Mouse (Mus musculus): Measurements from ENCODE around the gene Itgae. TPM values are rescaled to one million over a fixed set of nuclear protein-coding genes. Genes with fewer than 3 reads are reported as not detected.

The Itgae gene
- 0.14 and 0.17 TPM in 2 replicates for polyA plus RNA-seq (2015; fragmentation: Nextera tagmentation; extraction: Ambion mirVana)

- Histone ChIP-seq H3K4me3 (no peak within 1 kb of the TSS), H3K27ac (replicated peaks) (no peak within 1 kb of the TSS), H3K4me1 (replicated peaks) (no peaks in the 10 kb centered on the region), H3K9me3 (no peaks in the 10 kb centered on the region), H3K36me3 (no peaks in the 10 kb centered on the region), H3K4me2 (no peak within 1 kb of the TSS), H3K27me3 (no peaks in the 10 kb centered on the region), H3K9ac (no peak within 1 kb of the TSS)
- no peak for ATAC-seq (ENCODE audit: low read depth)
- 82% methylated on average over 4 of the region's 4 CpGs for WGBS
Observed at GRCm38 (mm10) chr11:73090283-73090682, at the start of gene Itgae. Gene Itgae, plus strand, starts transcription at chr11:73090583.

DNA sequence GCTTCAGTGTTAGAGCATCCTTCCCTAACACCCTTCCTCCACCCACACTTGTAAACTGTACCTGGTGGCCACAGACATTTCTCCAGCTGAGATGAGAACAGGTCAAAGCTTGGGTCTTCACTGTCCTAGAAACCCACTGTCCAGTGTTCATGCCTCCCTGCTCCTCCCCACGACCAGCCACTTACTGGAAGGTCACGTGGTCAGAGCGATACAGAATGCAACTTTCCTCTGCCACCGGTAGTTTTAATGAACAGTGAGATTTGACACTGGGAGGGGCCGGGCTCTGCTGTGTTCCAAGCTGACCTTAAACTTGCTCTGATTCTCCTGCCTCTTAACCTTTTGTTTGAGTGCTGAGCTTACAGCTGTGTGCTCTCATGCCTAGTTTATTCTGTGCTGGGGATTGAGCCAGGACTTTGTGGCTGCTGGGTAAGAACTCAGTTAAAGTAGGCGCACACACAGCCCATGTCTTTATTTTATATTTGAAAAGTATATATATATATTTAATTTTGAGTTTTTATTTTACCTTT, 46.1 kb upstream of the Itgae start:
- H3K4me3 ChIP-seq = no peak overlapping the region
- no peaks in the 10 kb centered on the region for H3K27me3 ChIP-seq
- peaks cover 16% of the 10 kb centered on the region for H3K36me3 ChIP-seq
- WGBS = 61% methylated on average over 6 of the region's 6 CpGs
- H3K4me1 ChIP-seq (replicated peaks) = peaks cover 10% of the 10 kb centered on the region
- no peak overlapping the region for H3K4me2 ChIP-seq
- ATAC-seq (ENCODE audit: low read depth) = no peak
- H3K27ac ChIP-seq (replicated peaks) = no peak overlapping the region
- no peaks in the 10 kb centered on the region for H3K9me3 ChIP-seq
- H3K9ac ChIP-seq = no peak overlapping the region

DNA sequence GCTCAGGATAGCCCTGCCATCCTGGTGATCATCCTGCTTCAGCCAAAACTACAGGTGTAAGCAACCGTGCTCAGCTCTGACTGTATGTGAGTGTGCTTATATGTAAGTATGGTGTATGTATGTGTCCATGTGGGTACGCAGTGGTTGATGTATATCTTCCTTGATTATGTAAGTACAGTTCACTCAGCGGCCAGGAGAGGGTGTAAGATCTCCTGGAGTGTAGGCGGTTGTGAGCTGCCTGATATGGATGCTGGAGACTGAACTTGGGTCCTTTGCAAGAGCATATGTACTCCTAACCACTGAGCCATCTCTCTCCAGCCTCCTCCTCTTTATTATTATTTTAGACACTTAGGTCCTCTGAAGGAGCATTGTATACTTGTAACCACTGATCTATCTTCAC, 45.6 kb upstream of the Itgae start:
- Histone ChIP-seq H3K9me3 (no peaks in the 10 kb centered on the region), H3K4me3 (no peak overlapping the region), H3K27me3 (no peaks in the 10 kb centered on the region), H3K27ac (replicated peaks) (no peak overlapping the region), H3K36me3 (peaks cover 16% of the 10 kb centered on the region), H3K4me1 (replicated peaks) (peaks cover 15% of the 10 kb centered on the region), H3K9ac (no peak overlapping the region), H3K4me2 (no peak overlapping the region)
- ATAC-seq (ENCODE audit: low read depth) = no peak
- 78% methylated on average over 4 of the region's 4 CpGs for WGBS

DNA sequence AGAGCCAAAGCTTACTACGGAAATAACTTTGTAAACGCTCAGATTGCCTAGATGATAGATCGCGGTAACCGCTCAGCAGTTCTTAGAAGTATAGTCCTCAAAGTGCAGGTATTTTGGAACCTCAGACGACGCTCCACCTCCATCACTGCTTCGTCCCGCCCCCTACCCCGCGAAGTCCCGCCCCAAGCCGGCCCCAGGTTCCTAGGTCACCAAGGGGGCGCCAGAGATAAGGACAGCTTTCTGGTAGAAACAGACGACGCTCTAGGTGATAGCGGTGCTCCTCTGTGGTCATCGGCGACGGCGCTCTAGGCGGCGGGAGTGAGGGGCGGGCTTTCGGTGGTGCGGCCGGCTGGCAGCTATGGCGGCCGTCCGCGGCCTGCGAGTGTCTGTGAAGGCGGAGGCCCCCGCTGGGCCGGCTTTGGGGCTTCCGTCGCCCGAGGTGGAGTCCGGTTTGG, 42.8 kb upstream of the Itgae start, which contains the start of gene Ncbp3:
TSS of gene Ncbp3 (plus strand) at position 242 of the 455 bp plus-strand sequence.
- Histone ChIP-seq H3K4me2 (peak within 1 kb of the TSS; percentile 87), H3K9me3 (no peaks in the 10 kb centered on the region), H3K4me3 (peak within 1 kb of the TSS; percentile 93), H3K36me3 (peaks cover 20% of the 10 kb centered on the region), H3K27ac (replicated peaks) (peak within 1 kb of the TSS; percentile 93), H3K9ac (peak within 1 kb of the TSS; percentile 95), H3K4me1 (replicated peaks) (peaks cover 17% of the 10 kb centered on the region), H3K27me3 (no peaks in the 10 kb centered on the region)
- ATAC-seq (ENCODE audit: low read depth) = peak; percentile 94
- under 1% methylated on average over 39 of the region's 39 CpGs for WGBS

DNA sequence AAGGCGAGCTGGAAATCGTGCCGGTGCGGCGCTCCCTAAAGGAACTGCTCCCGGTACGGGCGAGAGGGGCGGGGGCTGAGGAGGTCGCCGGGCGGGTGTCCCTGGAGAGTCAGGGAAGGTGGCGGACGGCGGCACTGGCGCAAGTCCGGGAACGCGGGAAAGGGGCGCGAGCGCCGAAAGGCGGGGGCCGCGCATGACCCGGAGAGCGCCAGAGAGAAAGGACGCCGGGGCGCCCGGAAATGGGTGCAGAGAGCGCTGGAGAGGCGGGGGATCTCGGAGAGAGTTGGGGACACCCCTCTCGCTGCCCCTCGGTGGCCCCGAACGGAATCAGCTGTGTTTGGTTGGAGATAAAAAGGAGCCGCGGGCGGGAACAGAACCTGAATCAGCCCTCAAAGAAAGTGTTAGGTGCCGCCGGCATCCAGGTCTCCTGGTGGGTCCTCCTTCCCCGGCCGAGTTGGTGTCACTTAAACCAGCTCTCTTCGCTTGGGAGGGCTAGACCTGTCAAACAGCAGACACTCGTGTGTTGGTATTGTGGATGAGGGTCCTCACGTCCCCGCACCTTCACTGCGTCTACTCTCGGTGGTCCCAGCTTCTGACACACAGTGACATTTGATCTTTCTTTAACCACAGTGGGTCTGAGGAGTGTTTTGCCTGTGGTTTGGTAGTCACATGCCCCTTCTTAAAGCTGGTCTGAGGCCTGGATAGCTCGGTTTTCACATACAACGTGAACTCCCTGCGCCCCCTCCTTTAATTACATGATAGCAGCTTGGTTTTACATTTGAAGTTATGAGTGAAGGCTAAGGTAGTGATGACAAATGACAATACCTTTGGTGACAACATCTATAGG, 42.1 kb upstream of the Itgae start:
- H3K27me3 ChIP-seq = no peaks in the 10 kb centered on the region
- H3K9me3 ChIP-seq = no peaks in the 10 kb centered on the region
- H3K4me2 ChIP-seq = peak overlapping the region; percentile 87
- H3K9ac ChIP-seq = peak overlapping the region; percentile 95
- WGBS = 1% methylated on average over 54 of the region's 55 CpGs
- peak overlapping the region; percentile 93 for H3K27ac ChIP-seq (replicated peaks)
- ATAC-seq (ENCODE audit: low read depth) = peak; percentile 71
- peak overlapping the region; percentile 93 for H3K4me3 ChIP-seq
- peaks cover 25% of the 10 kb centered on the region for H3K36me3 ChIP-seq
- H3K4me1 ChIP-seq (replicated peaks) = peaks cover 17% of the 10 kb centered on the region

DNA sequence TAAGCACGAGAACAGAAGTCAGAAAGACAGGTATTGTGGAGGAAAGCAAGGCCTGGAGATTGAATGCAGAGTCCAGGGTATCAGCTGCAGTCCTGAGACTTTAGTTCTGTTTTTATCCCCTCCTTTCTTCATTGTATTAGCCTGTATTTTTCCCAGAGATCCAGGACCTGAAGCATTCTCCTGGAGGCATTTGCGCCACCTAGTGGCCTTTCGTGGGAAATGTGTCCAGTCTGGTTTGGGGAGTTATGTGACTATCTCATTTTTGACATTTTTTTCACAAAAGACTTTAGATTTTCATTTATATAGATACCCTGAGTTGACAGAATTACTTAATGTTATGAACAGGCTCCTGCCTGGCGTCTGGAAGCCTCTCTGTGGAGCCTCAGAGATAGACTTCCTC, 41.0 kb upstream of the Itgae start:
- Histone ChIP-seq H3K27me3 (no peaks in the 10 kb centered on the region), H3K9me3 (no peaks in the 10 kb centered on the region), H3K4me2 (peak overlapping the region; percentile 87), H3K27ac (replicated peaks) (peak overlapping the region; percentile 62), H3K4me3 (peak overlapping the region; percentile 93), H3K9ac (peak overlapping the region; percentile 95), H3K36me3 (peaks cover 36% of the 10 kb centered on the region), H3K4me1 (replicated peaks) (peaks cover 17% of the 10 kb centered on the region)
- ATAC-seq (ENCODE audit: low read depth) = no peak
- 9% methylated on average over 4 of the region's 4 CpGs for WGBS

GRCm38 (mm10) chr11:73052795-73053194, 37.6 kb upstream of the Itgae start:
- H3K9me3 ChIP-seq = no peaks in the 10 kb centered on the region
- H3K9ac ChIP-seq = no peak overlapping the region
- ATAC-seq (ENCODE audit: low read depth) = no peak
- H3K4me2 ChIP-seq = no peak overlapping the region
- 92% methylated on average over 1 of the region's 1 CpGs for WGBS
- H3K4me1 ChIP-seq (replicated peaks) = peaks cover 17% of the 10 kb centered on the region
- no peak overlapping the region for H3K4me3 ChIP-seq
- no peak overlapping the region for H3K27ac ChIP-seq (replicated peaks)
- peaks cover 69% of the 10 kb centered on the region for H3K36me3 ChIP-seq
- H3K27me3 ChIP-seq = no peaks in the 10 kb centered on the region

DNA sequence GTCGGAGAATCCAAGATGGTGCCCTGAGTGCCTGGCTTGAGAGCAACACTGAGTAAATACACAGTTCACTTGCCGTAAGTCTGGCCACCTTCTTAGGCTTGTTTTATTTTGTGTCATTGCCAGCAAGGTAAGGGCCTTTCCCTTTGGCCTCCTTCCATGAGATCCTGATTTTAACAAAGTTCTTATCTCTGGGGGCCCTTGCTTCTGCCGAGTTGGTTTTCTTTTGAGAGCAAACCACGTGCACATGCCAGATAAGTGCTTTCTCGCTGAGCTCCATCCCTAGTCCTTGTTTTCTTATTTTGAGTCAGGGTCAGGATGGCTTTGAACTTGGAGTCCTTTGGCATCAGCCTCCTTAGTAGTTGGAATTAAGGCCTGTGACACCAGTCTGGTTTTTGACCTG, 32.7 kb upstream of the Itgae start:
- Histone ChIP-seq H3K9ac (no peak overlapping the region), H3K27ac (replicated peaks) (no peak overlapping the region), H3K9me3 (no peaks in the 10 kb centered on the region), H3K36me3 (peaks cover 83% of the 10 kb centered on the region), H3K4me2 (no peak overlapping the region), H3K27me3 (no peaks in the 10 kb centered on the region), H3K4me3 (no peak overlapping the region), H3K4me1 (replicated peaks) (no peaks in the 10 kb centered on the region)
- ATAC-seq (ENCODE audit: low read depth) = no peak
- WGBS = 91% methylated on average over 5 of the region's 5 CpGs

DNA sequence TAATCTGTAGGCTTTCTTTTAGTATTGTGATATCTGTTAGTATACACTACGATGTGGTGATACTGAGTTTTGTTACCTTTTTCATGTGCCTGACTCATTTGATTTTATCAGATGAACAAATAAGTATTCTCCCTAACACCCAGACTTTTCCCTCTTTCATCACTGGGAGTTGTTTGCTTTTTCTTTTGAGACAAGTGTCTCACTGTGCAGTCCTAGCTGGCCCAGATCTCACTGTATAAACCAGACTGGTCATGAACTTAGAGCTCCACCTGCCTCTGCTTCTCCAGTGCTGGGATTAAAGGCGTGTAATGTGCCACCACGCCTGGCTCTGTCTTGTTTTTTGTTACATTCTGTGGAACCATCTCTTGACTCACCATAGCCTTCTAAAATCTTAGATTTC, 30.8 kb upstream of the Itgae start:
- 91% methylated on average over 3 of the region's 3 CpGs for WGBS
- peaks cover 69% of the 10 kb centered on the region for H3K36me3 ChIP-seq
- H3K9ac ChIP-seq = no peak overlapping the region
- no peak overlapping the region for H3K4me2 ChIP-seq
- H3K27ac ChIP-seq (replicated peaks) = no peak overlapping the region
- H3K4me3 ChIP-seq = no peak overlapping the region
- H3K27me3 ChIP-seq = no peaks in the 10 kb centered on the region
- H3K9me3 ChIP-seq = no peaks in the 10 kb centered on the region
- no peak for ATAC-seq (ENCODE audit: low read depth)
- no peaks in the 10 kb centered on the region for H3K4me1 ChIP-seq (replicated peaks)

DNA sequence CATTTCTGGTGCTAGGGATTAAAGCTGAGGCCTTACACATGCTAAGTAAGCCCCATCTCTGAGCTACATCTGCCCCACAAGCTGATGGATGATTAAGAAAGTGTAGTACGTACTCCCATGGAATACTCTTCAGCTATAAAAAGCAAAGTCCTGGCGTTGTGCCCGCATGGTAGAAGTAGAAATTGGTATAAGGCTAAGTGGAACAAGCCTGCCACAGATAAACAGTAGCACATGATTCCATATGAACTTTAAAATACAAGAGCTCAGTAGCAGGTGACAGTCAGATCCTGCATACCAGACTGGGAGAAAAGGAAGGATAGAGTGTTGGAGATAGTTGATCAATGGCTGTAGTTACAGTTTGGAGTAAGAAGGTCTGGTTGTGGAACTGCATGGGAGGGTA, 29.0 kb upstream of the Itgae start:
- H3K4me2 ChIP-seq = no peak overlapping the region
- no peak overlapping the region for H3K4me3 ChIP-seq
- no peaks in the 10 kb centered on the region for H3K9me3 ChIP-seq
- no peak overlapping the region for H3K9ac ChIP-seq
- H3K36me3 ChIP-seq = peaks cover 60% of the 10 kb centered on the region
- no peak overlapping the region for H3K27ac ChIP-seq (replicated peaks)
- no peaks in the 10 kb centered on the region for H3K4me1 ChIP-seq (replicated peaks)
- 95% methylated on average over 3 of the region's 3 CpGs for WGBS
- H3K27me3 ChIP-seq = no peaks in the 10 kb centered on the region
- ATAC-seq (ENCODE audit: low read depth) = no peak

- ATAC-seq (ENCODE audit: low read depth) = no peak
- H3K4me2 ChIP-seq = no peak overlapping the region
- no peaks in the 10 kb centered on the region for H3K9me3 ChIP-seq
- no peak overlapping the region for H3K4me3 ChIP-seq
- H3K4me1 ChIP-seq (replicated peaks) = no peaks in the 10 kb centered on the region
- 91% methylated on average over 3 of the region's 3 CpGs for WGBS
- no peak overlapping the region for H3K9ac ChIP-seq
- H3K27ac ChIP-seq (replicated peaks) = no peak overlapping the region
- peaks cover 92% of the 10 kb centered on the region for H3K36me3 ChIP-seq
- H3K27me3 ChIP-seq = no peaks in the 10 kb centered on the region
Observed at GRCm38 (mm10) chr11:73071839-73072238, 18.5 kb upstream of the Itgae start.

- Histone ChIP-seq H3K4me3 (no peak overlapping the region), H3K9me3 (no peaks in the 10 kb centered on the region), H3K36me3 (peaks cover 87% of the 10 kb centered on the region), H3K4me2 (no peak overlapping the region), H3K27ac (replicated peaks) (no peak overlapping the region), H3K9ac (no peak overlapping the region), H3K4me1 (replicated peaks) (no peaks in the 10 kb centered on the region), H3K27me3 (no peaks in the 10 kb centered on the region)
- WGBS = 86% methylated on average over 4 of the region's 4 CpGs
- no peak for ATAC-seq (ENCODE audit: low read depth)
Observed at GRCm38 (mm10) chr11:73076295-73076694, 14.1 kb upstream of the Itgae start.
